Mouse (Mus musculus) retina, postnatal 1 day (tissue): ENCODE results near the gene Rps10.
A peak's percentile ranks its signal among the peaks of the same experiment; 100 is the strongest.
"Not testable (repeated sequence)": the region's sequence is repeated elsewhere in the genome, so short reads cannot be mapped to it uniquely, and the experiment has no call there.

Source experiments
- DNase-seq: peaks from one replicate; pipeline ENCODE4 v3.0.0-alpha.2; 2012

The Rps10 gene

GRCm38 (mm10) chr17:27643101-27643500, 6.6 kb upstream of the Rps10 start:
- DNase-seq = peak; percentile 84

- peak; percentile 96 for DNase-seq
Measured at GRCm38 (mm10) chr17:27642491-27643062, 6.1 kb upstream of the Rps10 start.

GRCm38 (mm10) chr17:27639851-27640250, 3.4 kb upstream of the Rps10 start:
- not testable (repeated sequence) for DNase-seq

GRCm38 (mm10) chr17:27638921-27639332, 2.5 kb upstream of the Rps10 start:
- DNase-seq = no peak

GRCm38 (mm10) chr17:27637333-27637732, 864 bp upstream of the Rps10 start:
- peak; percentile 38 for DNase-seq

- not testable (repeated sequence) for DNase-seq
Measured at GRCm38 (mm10) chr17:27635575-27635903, 930 bp downstream of the Rps10 start.

GRCm38 (mm10) chr17:27634871-27635574, 1.4 kb downstream of the Rps10 start, which contains the start of gene RPS10-NUDT3:
Gene RPS10-NUDT3 (minus strand): TSS chr17:27635222.
- peak; percentile 95 for DNase-seq

- DNase-seq = peak; percentile 86
Measured at GRCm38 (mm10) chr17:27629249-27630020, 7.0 kb downstream of the Rps10 start.

- no peak for DNase-seq
Measured at GRCm38 (mm10) chr17:27628376-27628775, 8.1 kb downstream of the Rps10 start.

GRCm38 (mm10) chr17:27627451-27627850, 9.0 kb downstream of the Rps10 start:
- DNase-seq = peak; percentile 30

GRCm38 (mm10) chr17:27626681-27627080, 9.8 kb downstream of the Rps10 start:
- peak; percentile 79 for DNase-seq

GRCm38 (mm10) chr17:27625455-27626251, 10.8 kb downstream of the Rps10 start:
- DNase-seq = no peak

- DNase-seq = peak; percentile 95
Measured at GRCm38 (mm10) chr17:27623360-27624326, 12.8 kb downstream of the Rps10 start, which contains the start of gene Nudt3. Gene Nudt3 (minus strand): TSS chr17:27623495.

GRCm38 (mm10) chr17:27622611-27623359, 13.7 kb downstream of the Rps10 start:
- DNase-seq = peak; percentile 78

- peak; percentile 53 for DNase-seq
Measured at GRCm38 (mm10) chr17:27621705-27622531, 14.6 kb downstream of the Rps10 start.

- peak; percentile 46 for DNase-seq
Measured at GRCm38 (mm10) chr17:27621161-27621560, 15.3 kb downstream of the Rps10 start.

GRCm38 (mm10) chr17:27615388-27615787, 21.1 kb downstream of the Rps10 start:
- DNase-seq = no peak

- no peak for DNase-seq
Measured at GRCm38 (mm10) chr17:27613016-27613415, 23.5 kb downstream of the Rps10 start.

- DNase-seq = no peak
Measured at GRCm38 (mm10) chr17:27611994-27612393, 24.5 kb downstream of the Rps10 start.

GRCm38 (mm10) chr17:27611519-27611884, 25.0 kb downstream of the Rps10 start:
- no peak for DNase-seq
